Mouse (Mus musculus): ENCODE measurements around the gene Gm13057. TPM values are rescaled to one million over a fixed set of nuclear protein-coding genes. Genes with fewer than 3 reads are reported as not detected.
"Not testable (repeated sequence)": the region's sequence is repeated elsewhere in the genome, so short reads cannot be mapped to it uniquely, and the experiment has no call there.

The Gm13057 gene
- not detected for polyA plus RNA-seq (2017; shearing (Covaris generic))

GRCm38 (mm10) chr4:143551400-143551799 is at the start of gene Gm13057, which contains the start of gene BC080695:
Gm13057 (plus strand) TSS chr4:143551709.
BC080695 (plus strand) TSS chr4:143551700.
- ATAC-seq = not testable (repeated sequence)

DNA sequence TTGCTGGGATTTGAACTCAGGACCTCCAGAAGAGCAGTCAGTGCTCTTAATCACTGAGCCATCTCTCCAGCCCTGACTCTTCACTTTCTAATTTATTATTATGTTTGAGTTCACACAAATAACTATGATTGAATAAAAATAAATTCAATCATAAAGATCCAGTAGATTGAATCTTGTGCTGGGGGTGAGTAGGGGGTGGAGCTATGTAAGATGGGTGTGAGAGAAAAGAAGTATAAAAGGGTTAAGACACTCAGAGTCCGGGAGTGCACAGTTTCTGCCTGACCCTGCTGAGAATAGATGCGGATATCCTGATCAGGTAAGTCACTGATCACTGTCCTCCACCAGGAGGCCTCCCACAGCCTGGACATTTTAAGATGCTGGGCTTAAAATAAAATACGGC is 40.5 kb upstream of the Gm13057 start, which contains the start of gene Gm13043:
Gene Gm13043, plus strand, starts transcription at position 301 of the 400 bp plus-strand sequence.
- ATAC-seq = no peak

GRCm38 (mm10) chr4:143535654-143536053 is 15.9 kb upstream of the Gm13057 start, which contains the start of gene Gm13040:
Gm13040 (plus strand) TSS chr4:143535954.
- not testable (repeated sequence) for ATAC-seq

Other genes starting within 250 kb of the Gm13057 start
- gene Lrrc38, start 202.0 kb upstream of the Gm13057 start, polyA plus RNA-seq (2017; shearing (Covaris generic)) = not detected
- gene Pramel1, start 157.3 kb upstream of the Gm13057 start, polyA plus RNA-seq (2017; shearing (Covaris generic)) = not detected
- 10 to 100 TPM; 35.8 to 46.1 (median 43.1) TPM for gene Pramef8, start 139.3 kb upstream of the Gm13057 start, polyA plus RNA-seq (2017; shearing (Covaris generic))
- not detected for gene Oog4, start 101.4 kb upstream of the Gm13057 start, polyA plus RNA-seq (2017; shearing (Covaris generic))
- not detected for gene Gm13043, start 40.4 kb upstream of the Gm13057 start, polyA plus RNA-seq (2017; shearing (Covaris generic))
- not detected for gene Gm13040, start 15.8 kb upstream of the Gm13057 start, polyA plus RNA-seq (2017; shearing (Covaris generic))
- not detected for gene BC080695, start within 50 bp of the Gm13057 start, polyA plus RNA-seq (2017; shearing (Covaris generic))
- not detected for gene Gm13083, start 63.3 kb downstream of the Gm13057 start, polyA plus RNA-seq (2017; shearing (Covaris generic))
- not detected for gene Gm13088, start 105.5 kb downstream of the Gm13057 start, polyA plus RNA-seq (2017; shearing (Covaris generic))
- not detected for gene Gm13089, start 151.0 kb downstream of the Gm13057 start, polyA plus RNA-seq (2017; shearing (Covaris generic))
- gene Gm13078, start 167.7 kb downstream of the Gm13057 start, polyA plus RNA-seq (2017; shearing (Covaris generic)) = not detected
- gene Gm13023, start 237.6 kb downstream of the Gm13057 start, polyA plus RNA-seq (2017; shearing (Covaris generic)) = not detected